Mouse (Mus musculus) liver, adult 2 months (tissue): ENCODE measurements around the gene Gm9758.

Source experiments
- CTCF ChIP-seq: fragments of 200-500 bp; IDR thresholded peaks from 2 replicates; pipeline ENCODE4 v1.5.1; 2011; ENCODE audit warnings: low read depth, low read length, control low read depth
- POLR2A ChIP-seq: fragments of 200-500 bp; IDR thresholded peaks from 2 replicates; pipeline ENCODE4 v1.6.1; 2011; ENCODE audit warnings: low read length, control low read depth; ENCODE audit not compliant: insufficient read depth; ENCODE audit errors: extremely low read depth

- TF ChIP-seq POLR2A (no peak), CTCF (no peak)
Measured at GRCm38 (mm10) chr5:14892242-14892641, 22.5 kb downstream of the Gm9758 start.
